Mouse (Mus musculus): ENCODE measurements around the gene Flrt2.

DNA sequence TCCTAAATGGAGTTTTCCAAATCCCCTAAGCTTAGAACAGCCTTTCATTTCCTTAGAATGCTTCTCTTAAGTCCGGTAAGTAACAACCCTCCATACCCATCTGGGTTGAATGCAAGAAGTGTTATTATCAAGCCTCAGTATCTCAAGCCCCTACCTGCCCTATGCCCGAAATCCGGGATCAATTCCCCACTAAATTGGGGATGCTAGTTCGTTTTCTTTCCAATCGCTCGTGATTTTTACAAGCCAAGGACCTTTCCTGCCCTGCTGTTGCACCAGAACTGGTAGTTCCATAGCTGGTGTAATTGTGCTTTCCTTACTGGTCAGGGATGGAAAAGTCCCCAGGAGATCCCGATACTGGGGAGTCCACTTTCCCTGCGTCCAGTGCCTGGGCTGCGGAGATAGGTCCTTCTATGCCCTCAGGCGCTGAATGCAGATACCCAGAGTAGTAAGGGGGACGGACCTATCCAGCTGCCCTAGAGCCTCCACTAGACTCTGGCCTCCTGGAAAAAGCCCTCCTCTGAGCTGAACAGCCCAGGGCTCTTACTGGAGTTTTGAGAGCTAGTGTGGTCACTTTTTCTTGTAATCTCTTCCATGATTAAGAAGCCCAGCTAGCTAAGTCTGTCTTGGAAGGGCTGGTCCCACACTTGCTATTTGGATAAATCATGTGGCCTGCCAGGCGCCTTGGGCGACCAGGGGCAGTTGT, 1.1 kb downstream of the Flrt2 start:
- TF ChIP-seq POLR2A (IDR thresholded peaks at IDR 0.05; ENCODE audit: extremely low read depth, insufficient read depth, low read length): no peak
- no peak for TF ChIP-seq CTCF (IDR thresholded peaks at IDR 0.05; ENCODE audit: low read depth, low read length)
